Mouse (Mus musculus) forebrain, embryonic 14.5 days (tissue): ENCODE measurements around the gene Nipa1. TPM values are rescaled to one million over a fixed set of nuclear protein-coding genes. Genes with fewer than 3 reads are reported as not detected.

ENCODE experiments used
- ATAC-seq: fragments of 200-750 bp; cut with Nextera tagmentation; 2 replicates; pipeline ENCODE4 v1.8.0; 2017; ENCODE audit warnings: mild to moderate bottlenecking, moderate library complexity
- DNase-seq: peaks from one replicate; pipeline ENCODE4 v3.0.0-alpha.2; 2015; ENCODE audit warnings: low spot score
- H3K27ac ChIP-seq: fragments of 300-500 bp; sonication (generic); 2 replicates; pipeline ENCODE4 v1.5.1; 2014; ENCODE audit warnings: low read depth, mild to moderate bottlenecking, control low read depth, low read length, moderate library complexity
- H3K27me3 ChIP-seq: fragments of 300-500 bp; sonication (generic); replicated peaks from 2 replicates; pipeline ENCODE4 v1.6.1; 2014; ENCODE audit warnings: low read length, control low read depth, mixed read lengths; ENCODE audit not compliant: control insufficient read depth, insufficient read depth
- H3K36me3 ChIP-seq: fragments of 300-500 bp; sonication (generic); 2 replicates; pipeline ENCODE4 v1.6.1; 2014; ENCODE audit warnings: low read length, control low read depth; ENCODE audit not compliant: control insufficient read depth, insufficient read depth
- H3K4me1 ChIP-seq: fragments of 300-500 bp; sonication (generic); 2 replicates; pipeline ENCODE4 v1.6.1; 2014; ENCODE audit warnings: antibody characterized with exemption, low read length, control low read depth; ENCODE audit not compliant: control insufficient read depth, insufficient read depth
- H3K4me2 ChIP-seq: fragments of 300-500 bp; sonication (generic); 2 replicates; pipeline ENCODE4 v1.6.1; 2014; ENCODE audit warnings: mild to moderate bottlenecking, control low read depth, low read length
- H3K4me3 ChIP-seq: fragments of 300-500 bp; sonication (generic); 2 replicates; pipeline ENCODE4 v1.5.1; 2014; ENCODE audit warnings: low read depth, low read length, control low read depth
- H3K9ac ChIP-seq: fragments of 300-500 bp; sonication (generic); 2 replicates; pipeline ENCODE4 v1.6.1; 2014; ENCODE audit warnings: mild to moderate bottlenecking, low read length, control low read depth, moderate library complexity
- H3K9me3 ChIP-seq: fragments of 300-500 bp; sonication (generic); replicated peaks from 2 replicates; pipeline ENCODE4 v1.6.1; 2016; ENCODE audit warnings: low read length, control low read depth, mixed read lengths; ENCODE audit not compliant: control insufficient read depth
- WGBS: fragments of 180-500 bp; shearing (Covaris S2); extraction: QIAGEN DNeasy Blood & Tissue Kit; methylation state at CpG from one replicate; pipeline ENCODE4 v1.1.7; 2014; 5-methylcytosine and 5-hydroxymethylcytosine counted together
- polyA plus RNA-seq: library from polyadenylated mRNA; unstranded; fragments of >200 nt; fragmentation: Nextera tagmentation; extraction: Ambion mirVana; gene quantifications from 2 replicates; pipeline ENCODE4 v1.2.1, GENCODE M21; 2014

The Nipa1 gene
- polyA plus RNA-seq, 1 experiment from 2014 or later, result 14.4 TPM

GRCm38 (mm10) chr7:55968258-55968901, 51.4 kb downstream of the Nipa1 start:
- Histone ChIP-seq H3K27me3 (no peaks in the 10 kb centered on the region), H3K27ac (no peak overlapping the region), H3K4me1 (no peaks in the 10 kb centered on the region), H3K4me2 (no peak overlapping the region), H3K4me3 (no peak overlapping the region), H3K36me3 (no peaks in the 10 kb centered on the region), H3K9me3 (no peaks in the 10 kb centered on the region), H3K9ac (no peak overlapping the region)
- ATAC-seq, result no peak
- 58% methylated on average over 16 of the region's 16 CpGs for WGBS
- no peak for DNase-seq

- Histone ChIP-seq H3K4me3 (no peak overlapping the region), H3K9ac (no peak overlapping the region), H3K4me1 (peaks cover 7% of the 10 kb centered on the region; the same call in 1 of the 2 replicates), H3K4me2 (no peak overlapping the region), H3K9me3 (no peaks in the 10 kb centered on the region), H3K27ac (no peak overlapping the region), H3K27me3 (no peaks in the 10 kb centered on the region), H3K36me3 (no peaks in the 10 kb centered on the region)
- DNase-seq (no peak), ATAC-seq (no peak)
- 52% methylated on average over 3 of the region's 3 CpGs for WGBS
Measured at GRCm38 (mm10) chr7:55966866-55967460, 52.8 kb downstream of the Nipa1 start.

- under 1% methylated on average over 70 of the region's 70 CpGs for WGBS
- no peaks in the 10 kb centered on the region for H3K27me3 ChIP-seq
Measured at GRCm38 (mm10) chr7:55962004-55962908, 57.5 kb downstream of the Nipa1 start, which contains the start of gene Nipa2. Nipa2 (minus strand) TSS chr7:55962476.

DNA sequence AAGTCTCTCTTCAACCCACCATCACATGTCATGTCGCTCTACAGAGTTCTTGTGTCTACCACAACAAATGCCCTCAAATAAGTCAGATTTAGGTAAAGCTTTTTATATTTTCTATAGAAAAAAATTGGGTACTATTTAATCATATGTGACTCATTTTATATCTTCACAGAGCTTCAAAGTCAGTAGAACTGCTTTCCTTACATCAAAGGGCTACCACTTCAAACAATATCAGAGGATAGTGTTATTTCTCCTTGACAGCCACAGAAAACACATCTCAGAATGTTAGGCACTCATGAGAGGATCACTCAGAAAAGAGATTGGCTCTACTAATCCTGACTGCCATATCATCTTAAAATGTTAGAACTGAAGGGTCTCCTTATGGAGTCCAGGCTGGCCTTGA, 59.2 kb downstream of the Nipa1 start:
- 98% methylated on average over 1 of the region's 1 CpGs for WGBS
- no peak overlapping the region for H3K4me3 ChIP-seq
- ATAC-seq, result no peak
- no peaks in the 10 kb centered on the region for H3K9me3 ChIP-seq
- no peaks in the 10 kb centered on the region for H3K36me3 ChIP-seq
- H3K4me1 ChIP-seq, result peaks cover 9% of the 10 kb centered on the region; the same call in 1 of the 2 replicates
- no peak for DNase-seq
- H3K9ac ChIP-seq, result no peak overlapping the region
- H3K27me3 ChIP-seq, result no peaks in the 10 kb centered on the region
- H3K27ac ChIP-seq, result no peak overlapping the region
- H3K4me2 ChIP-seq, result no peak overlapping the region

More at GRCm38 (mm10) chr7:55962004-55962908, 57.5 kb downstream of the Nipa1 start, which contains the start of gene Nipa2:
- H3K4me3 ChIP-seq, result peak within 1 kb of the TSS; percentile 95
- H3K27ac ChIP-seq, result peak within 1 kb of the TSS; percentile 74
- H3K9me3 ChIP-seq, result no peaks in the 10 kb centered on the region
- peaks cover 9% of the 10 kb centered on the region; the same call in 1 of the 2 replicates for H3K4me1 ChIP-seq
- DNase-seq (peak; percentile 92), ATAC-seq (peak; percentile 98)
- H3K36me3 ChIP-seq, result no peaks in the 10 kb centered on the region
- H3K4me2 ChIP-seq, result peak within 1 kb of the TSS; percentile 78
- peak within 1 kb of the TSS; percentile 92 for H3K9ac ChIP-seq

DNA sequence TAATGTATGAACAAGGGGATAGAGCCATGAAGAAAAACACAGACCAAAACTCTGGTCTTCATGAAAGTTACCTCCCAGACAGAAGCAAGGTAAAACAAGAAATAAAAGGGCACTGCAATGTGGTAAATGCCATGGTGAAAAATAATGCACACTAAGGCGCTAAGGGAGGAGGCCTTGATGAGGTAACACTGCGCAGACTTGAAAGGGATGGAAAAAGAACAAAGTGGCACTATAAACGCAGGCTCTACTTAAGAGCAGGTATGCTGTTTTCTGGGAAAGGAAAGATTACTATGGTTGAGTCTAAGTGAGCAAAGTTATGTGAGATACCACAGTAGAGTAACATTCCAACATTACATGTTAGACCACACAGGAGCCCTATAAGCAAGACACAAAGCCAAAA, 60.0 kb downstream of the Nipa1 start:
- Histone ChIP-seq H3K27me3 (no peaks in the 10 kb centered on the region), H3K9ac (no peak overlapping the region), H3K36me3 (no peaks in the 10 kb centered on the region), H3K27ac (no peak overlapping the region), H3K9me3 (no peaks in the 10 kb centered on the region), H3K4me3 (no peak overlapping the region), H3K4me2 (no peak overlapping the region), H3K4me1 (peaks cover 9% of the 10 kb centered on the region; the same call in 1 of the 2 replicates)
- DNase-seq (no peak), ATAC-seq (no peak)
- WGBS, result 96% methylated on average over 3 of the region's 3 CpGs

GRCm38 (mm10) chr7:55957916-55958315, 61.8 kb downstream of the Nipa1 start:
- Histone ChIP-seq H3K4me3 (no peak overlapping the region), H3K36me3 (peaks cover 8% of the 10 kb centered on the region; the same call in 1 of the 2 replicates), H3K4me1 (peaks cover 5% of the 10 kb centered on the region; the same call in 1 of the 2 replicates), H3K4me2 (no peak overlapping the region), H3K27me3 (no peaks in the 10 kb centered on the region), H3K9ac (no peak overlapping the region), H3K27ac (no peak overlapping the region), H3K9me3 (0 out of 2 replicates have a peak, but pooled peaks cover 6% of the 10 kb centered on the region)
- 96% methylated on average over 4 of the region's 4 CpGs for WGBS
- no peak for ATAC-seq
- DNase-seq, result no peak

- H3K4me3 ChIP-seq, result no peak overlapping the region
- H3K27me3 ChIP-seq, result no peaks in the 10 kb centered on the region
- no peak overlapping the region for H3K27ac ChIP-seq
- no peak overlapping the region for H3K9ac ChIP-seq
- H3K4me2 ChIP-seq, result no peak overlapping the region
- ATAC-seq (no peak), DNase-seq (no peak)
- WGBS, result 93% methylated on average over 3 of the region's 3 CpGs
- 0 out of 2 replicates have a peak, but pooled peaks cover 2% of the 10 kb centered on the region for H3K4me1 ChIP-seq
- 0 out of 2 replicates have a peak, but pooled peaks cover 6% of the 10 kb centered on the region for H3K9me3 ChIP-seq
- peaks cover 8% of the 10 kb centered on the region; the same call in 1 of the 2 replicates for H3K36me3 ChIP-seq
Measured at GRCm38 (mm10) chr7:55957178-55957577, 62.6 kb downstream of the Nipa1 start.

- no peak overlapping the region for H3K27ac ChIP-seq
- no peak overlapping the region for H3K4me3 ChIP-seq
- 0 out of 2 replicates have a peak, but pooled peaks cover 6% of the 10 kb centered on the region for H3K9me3 ChIP-seq
- ATAC-seq, result no peak
- no peak overlapping the region for H3K4me2 ChIP-seq
- DNase-seq, result no peak
- H3K9ac ChIP-seq, result no peak overlapping the region
- H3K36me3 ChIP-seq, result peaks cover 8% of the 10 kb centered on the region; the same call in 1 of the 2 replicates
- 0 out of 2 replicates have a peak, but pooled peaks cover 1% of the 10 kb centered on the region for H3K4me1 ChIP-seq
- WGBS, result 97% methylated on average over 2 of the region's 2 CpGs
- no peaks in the 10 kb centered on the region for H3K27me3 ChIP-seq
Measured at GRCm38 (mm10) chr7:55956054-55956453, 63.7 kb downstream of the Nipa1 start.
